Comparison of ENCODE assay signal across 8 mouse cellular contexts in genomic region chr17:24211631-24212440, GRCm38 (mm10). TPM values are rescaled to one million over a fixed set of nuclear protein-coding genes. Genes with fewer than 3 reads are reported as not detected.
A peak's percentile ranks its signal among the peaks of the same experiment; 100 is the strongest.
DNase-seq lines count a peak whose midpoint lies in the region; ATAC-seq lines count a peak whose summit lies in the region.

No protein-coding gene starts in this region.

- H3K9ac ChIP-seq in heart, embryonic 13.5 days, result peak overlapping the region; percentile 87
- H3K9ac ChIP-seq in kidney, embryonic 16.5 days (replicated peaks; ENCODE audit: low read length), result peak overlapping the region; percentile 66

- H3K36me3 ChIP-seq in heart, embryonic 13.5 days, result peaks cover 24% of the 10 kb centered on the region
- peaks cover 11% of the 10 kb centered on the region for H3K36me3 ChIP-seq in kidney, embryonic 16.5 days (ENCODE audit: insufficient read depth, low read length)

- 4% methylated on average over 37 of the region's 37 CpGs for WGBS in heart, embryonic 13.5 days
- 3% methylated on average over 37 of the region's 37 CpGs for WGBS in kidney, embryonic 16.5 days

- H3K27me3 ChIP-seq in heart, embryonic 13.5 days (replicated peaks), result peaks cover 41% of the 10 kb centered on the region
- H3K27me3 ChIP-seq in kidney, embryonic 16.5 days (ENCODE audit: insufficient read depth, low read length), result peaks cover 11% of the 10 kb centered on the region

- no peaks in the 10 kb centered on the region for H3K9me3 ChIP-seq in heart, embryonic 13.5 days
- no peaks in the 10 kb centered on the region for H3K9me3 ChIP-seq in kidney, embryonic 16.5 days (ENCODE audit: low read length)

- peaks cover 58% of the 10 kb centered on the region for H3K4me1 ChIP-seq in heart, embryonic 13.5 days
- H3K4me1 ChIP-seq in kidney, embryonic 16.5 days (ENCODE audit: insufficient read depth, low read length), result peaks cover 49% of the 10 kb centered on the region

- peak; percentile 79 for DNase-seq in A20 (ENCODE audit: low read depth, low spot score)
- DNase-seq in adrenal gland, adult 18-20 months (ENCODE audit: low spot score in 2 of 2), result peak; percentile 44 to 48
- DNase-seq in embryo, embryonic 9.5 days (ENCODE audit: extremely low spot score), result peak; percentile 75
- DNase-seq in liver, result peak; percentile 62
- peak; percentile 72 for DNase-seq in neural tube, embryonic 10.5 days (ENCODE audit: extremely low spot score, low spot score)

- H3K4me3 ChIP-seq in heart, embryonic 13.5 days, result peak overlapping the region; percentile 55
- H3K4me3 ChIP-seq in kidney, embryonic 16.5 days (ENCODE audit: low read length), result peak overlapping the region; percentile 55

- peak overlapping the region; percentile 56 for H3K27ac ChIP-seq in heart, embryonic 13.5 days (replicated peaks)
- no peak overlapping the region for H3K27ac ChIP-seq in kidney, embryonic 16.5 days (ENCODE audit: low read length)

- no peak for ATAC-seq in heart, embryonic 13.5 days (ENCODE audit: extremely low read depth, insufficient number of reproducible peaks, low FRiP score, low TSS enrichment)
- peak; percentile 3; the same call in 1 of the 2 replicates for ATAC-seq in kidney, embryonic 16.5 days (ENCODE audit: low FRiP score, low TSS enrichment)
- ATAC-seq in megakaryocyte-erythroid progenitor cell, adult 5-6 weeks (replicated peaks; ENCODE audit: low FRiP score, low TSS enrichment, poor library complexity, severe bottlenecking), result no peak

- H3K4me2 ChIP-seq in heart, embryonic 13.5 days, result peak overlapping the region; percentile 85
- H3K4me2 ChIP-seq in kidney, embryonic 16.5 days (replicated peaks; ENCODE audit: low read depth, low read length), result peak overlapping the region; percentile 79

RNA-seq across cellular contexts. Expression of gene Ntn3, which starts 2.5 kb away (rescaled TPM):
- total RNA-seq in adrenal gland, adult 18-20 months (2021), result 1 to 10 TPM; 1.5 to 2.1 TPM
- polyA plus RNA-seq in heart, embryonic 13.5 days (2015; fragmentation: Nextera tagmentation; extraction: Ambion mirVana), result 1.9 and 2.0 TPM in 2 replicates
- 4.3 and 4.8 TPM in 2 replicates for polyA plus RNA-seq in kidney, embryonic 16.5 days (2015; fragmentation: Nextera tagmentation; extraction: Ambion mirVana)
- total RNA-seq in megakaryocyte-erythroid progenitor cell, adult 5-6 weeks (2014; fragmentation: Nextera tagmentation), result 0.92 TPM in 2 replicates
- total RNA-seq in megakaryocyte-erythroid progenitor cell, adult 5-6 weeks (2017), result 0.19 and 0.38 TPM in 2 replicates

RNA-seq across cellular contexts. Expression of gene Tbc1d24, which starts 6.5 kb away (rescaled TPM):
- 10 to 100 TPM; 11.0 to 14.3 TPM for total RNA-seq in adrenal gland, adult 18-20 months (2021)
- polyA plus RNA-seq in heart, embryonic 13.5 days (2015; fragmentation: Nextera tagmentation; extraction: Ambion mirVana), result 4.2 and 5.2 TPM in 2 replicates
- 5.6 and 6.2 TPM in 2 replicates for polyA plus RNA-seq in kidney, embryonic 16.5 days (2015; fragmentation: Nextera tagmentation; extraction: Ambion mirVana)
- total RNA-seq in megakaryocyte-erythroid progenitor cell, adult 5-6 weeks (2014; fragmentation: Nextera tagmentation), result 32.2 and 45.2 TPM in 2 replicates
- total RNA-seq in megakaryocyte-erythroid progenitor cell, adult 5-6 weeks (2017), result 6.0 and 6.6 TPM in 2 replicates

RNA-seq across cellular contexts. Expression of gene Tedc2, which starts 8.8 kb away (rescaled TPM):
- total RNA-seq in adrenal gland, adult 18-20 months (2021), result 1 to 10 TPM; 3.5 to 7.1 TPM
- polyA plus RNA-seq in heart, embryonic 13.5 days (2015; fragmentation: Nextera tagmentation; extraction: Ambion mirVana), result 6.2 and 7.0 TPM in 2 replicates
- polyA plus RNA-seq in kidney, embryonic 16.5 days (2015; fragmentation: Nextera tagmentation; extraction: Ambion mirVana), result 12.2 and 13.4 TPM in 2 replicates
- total RNA-seq in megakaryocyte-erythroid progenitor cell, adult 5-6 weeks (2014; fragmentation: Nextera tagmentation), result 19.8 and 31.0 TPM in 2 replicates
- total RNA-seq in megakaryocyte-erythroid progenitor cell, adult 5-6 weeks (2017), result 16.8 and 18.0 TPM in 2 replicates

RNA-seq across cellular contexts. Expression of gene Ccnf, which starts 39.4 kb away (rescaled TPM):
- 1 to 10 TPM; 2.2 to 2.3 TPM for total RNA-seq in adrenal gland, adult 18-20 months (2021)
- polyA plus RNA-seq in heart, embryonic 13.5 days (2015; fragmentation: Nextera tagmentation; extraction: Ambion mirVana), result 37.2 and 38.4 TPM in 2 replicates
- polyA plus RNA-seq in kidney, embryonic 16.5 days (2015; fragmentation: Nextera tagmentation; extraction: Ambion mirVana), result 69.2 and 73.5 TPM in 2 replicates
- 34.7 and 40.9 TPM in 2 replicates for total RNA-seq in megakaryocyte-erythroid progenitor cell, adult 5-6 weeks (2014; fragmentation: Nextera tagmentation)
- 17.5 and 24.4 TPM in 2 replicates for total RNA-seq in megakaryocyte-erythroid progenitor cell, adult 5-6 weeks (2017)

RNA-seq across cellular contexts. Expression of gene Atp6v0c, which starts 42.3 kb away (rescaled TPM):
- 100 to 1,000 TPM; 434 to 484 TPM for total RNA-seq in adrenal gland, adult 18-20 months (2021)
- polyA plus RNA-seq in heart, embryonic 13.5 days (2015; fragmentation: Nextera tagmentation; extraction: Ambion mirVana), result 544 and 567 TPM in 2 replicates
- 695 and 701 TPM in 2 replicates for polyA plus RNA-seq in kidney, embryonic 16.5 days (2015; fragmentation: Nextera tagmentation; extraction: Ambion mirVana)
- total RNA-seq in megakaryocyte-erythroid progenitor cell, adult 5-6 weeks (2014; fragmentation: Nextera tagmentation), result 222 and 224 TPM in 2 replicates
- 72.2 and 95.8 TPM in 2 replicates for total RNA-seq in megakaryocyte-erythroid progenitor cell, adult 5-6 weeks (2017)
